Mouse (Mus musculus): Measurements from ENCODE around the gene Slc36a1. TPM values are rescaled to one million over a fixed set of nuclear protein-coding genes. Genes with fewer than 3 reads are reported as not detected.
A peak's percentile ranks its signal among the peaks of the same experiment; 100 is the strongest.

Slc36a1 gene
- polyA plus RNA-seq (2012; rRNA removed), result 17.3 and 73.4 TPM in 2 replicates

GRCm38 (mm10) chr11:55204159-55204596, at the start of gene Slc36a1:
Gene Slc36a1 (plus strand): TSS chr11:55204350.
- peak; percentile 76 for DNase-seq (ENCODE audit: low read depth, low spot score)
- under 1% methylated on average over 31 of the region's 31 CpGs for WGBS

DNA sequence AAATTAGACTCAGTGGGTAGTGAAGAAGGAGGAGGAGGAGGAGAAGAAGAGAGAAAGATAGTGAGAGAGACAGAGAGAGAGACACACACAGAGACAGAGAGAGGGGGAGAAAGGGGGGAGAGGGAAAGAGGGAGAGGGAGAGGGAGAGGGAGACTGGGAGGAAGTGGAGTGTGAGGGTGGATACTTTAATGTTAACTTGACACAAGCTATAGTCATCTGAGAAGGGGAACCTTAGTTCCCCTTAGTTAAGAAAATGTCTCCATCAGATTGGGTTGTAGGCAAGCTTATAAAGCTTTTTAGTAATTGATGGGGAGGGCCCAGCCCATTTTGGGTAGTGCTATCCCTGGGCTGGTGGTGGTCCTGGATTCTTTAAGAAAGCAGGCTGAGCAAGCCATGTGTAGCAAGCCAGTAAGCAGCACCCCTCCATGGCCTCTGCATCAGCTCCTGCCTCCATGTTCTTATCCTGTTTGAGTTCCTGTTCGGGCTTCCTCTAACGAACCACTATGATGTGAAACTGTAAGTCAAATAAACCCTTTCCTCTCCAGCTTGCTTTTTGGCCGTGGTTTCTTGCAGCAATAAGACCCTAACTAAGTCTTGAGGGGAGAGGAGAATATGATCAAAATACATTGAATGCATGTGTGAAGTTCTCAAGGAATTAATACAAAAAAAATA, 49.6 kb upstream of the Slc36a1 start:
- no peak for DNase-seq (ENCODE audit: low read depth, low spot score)
- 35% methylated on average over 3 of the region's 3 CpGs for WGBS

GRCm38 (mm10) chr11:55155070-55155421, 49.1 kb upstream of the Slc36a1 start:
- DNase-seq (ENCODE audit: low read depth, low spot score), result no peak
- 50% methylated on average over 6 of the region's 6 CpGs for WGBS

DNA sequence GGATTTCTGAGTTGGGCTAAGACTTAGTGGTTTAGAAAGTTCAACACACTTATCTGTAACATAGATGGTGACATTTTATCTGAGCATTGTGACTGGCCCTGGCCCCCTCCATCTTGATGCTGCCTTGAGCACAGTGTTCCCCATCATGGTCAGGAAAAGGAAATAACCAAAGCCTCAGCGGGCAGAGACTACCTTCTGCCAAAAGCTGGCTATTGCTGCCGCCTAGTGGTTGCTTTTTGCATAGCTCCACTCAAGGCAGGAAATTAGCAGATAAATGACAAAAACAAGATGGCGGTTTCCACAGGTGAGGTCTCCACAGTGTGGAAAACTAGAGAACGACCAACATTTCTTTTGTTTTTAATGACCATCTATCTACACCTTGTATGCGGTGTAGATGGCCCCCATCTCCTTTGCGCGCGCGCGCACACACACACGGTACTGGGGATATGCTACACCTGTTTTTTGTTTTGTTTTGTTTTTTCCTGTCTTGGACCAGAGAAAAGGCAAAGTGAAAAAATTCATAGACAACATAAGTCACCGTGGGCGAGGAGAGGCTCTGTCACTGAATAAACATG, 45.3 kb upstream of the Slc36a1 start:
- DNase-seq (ENCODE audit: low read depth, low spot score), result peak; percentile 46
- 52% methylated on average over 13 of the region's 13 CpGs for WGBS

DNA sequence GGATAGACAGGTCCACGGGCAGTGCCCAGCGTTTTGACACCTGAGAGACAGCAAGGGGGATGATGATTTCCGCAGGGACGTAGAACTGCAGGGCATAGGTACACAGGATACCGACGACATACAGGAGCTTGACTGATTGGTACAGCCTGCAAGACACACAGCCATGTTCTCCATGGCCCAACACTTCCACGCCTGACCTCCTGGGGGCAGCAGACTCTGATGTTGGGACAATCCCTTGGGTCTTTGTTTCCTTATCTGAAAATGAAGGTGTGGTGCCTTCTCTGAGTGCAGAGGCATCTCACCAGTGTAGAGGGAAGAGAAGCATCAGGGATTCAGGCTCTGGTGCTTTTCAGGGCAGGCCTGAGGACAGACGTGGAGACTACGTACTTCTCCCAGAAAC, 41.5 kb upstream of the Slc36a1 start:
- 54% methylated on average over 9 of the region's 9 CpGs for WGBS
- peak; percentile 29 for DNase-seq (ENCODE audit: low read depth, low spot score)

DNA sequence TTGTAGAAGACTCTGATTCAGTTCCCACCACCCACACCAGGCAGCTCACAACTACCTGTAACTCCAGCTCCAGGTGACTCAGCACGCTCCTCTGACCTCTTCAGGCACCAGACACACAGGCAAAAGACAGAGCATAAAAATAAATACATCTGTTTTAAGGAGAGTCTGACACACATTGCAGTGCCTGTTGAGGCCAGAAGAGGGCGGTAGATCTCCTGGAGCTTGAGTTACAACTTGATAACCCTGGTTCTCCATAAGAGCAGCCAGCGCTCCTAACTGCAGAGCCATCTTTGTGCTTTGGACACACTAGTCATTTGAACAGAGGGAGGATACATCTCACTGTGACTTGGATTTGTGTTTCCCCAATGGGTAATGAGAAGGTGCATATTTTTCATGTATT, 39.4 kb upstream of the Slc36a1 start:
- no peak for DNase-seq (ENCODE audit: low read depth, low spot score)
- 42% methylated on average over 3 of the region's 3 CpGs for WGBS

- DNase-seq (ENCODE audit: low read depth, low spot score), result no peak
- 85% methylated on average over 7 of the region's 7 CpGs for WGBS
Observed at GRCm38 (mm10) chr11:55165748-55166147, 38.4 kb upstream of the Slc36a1 start.

DNA sequence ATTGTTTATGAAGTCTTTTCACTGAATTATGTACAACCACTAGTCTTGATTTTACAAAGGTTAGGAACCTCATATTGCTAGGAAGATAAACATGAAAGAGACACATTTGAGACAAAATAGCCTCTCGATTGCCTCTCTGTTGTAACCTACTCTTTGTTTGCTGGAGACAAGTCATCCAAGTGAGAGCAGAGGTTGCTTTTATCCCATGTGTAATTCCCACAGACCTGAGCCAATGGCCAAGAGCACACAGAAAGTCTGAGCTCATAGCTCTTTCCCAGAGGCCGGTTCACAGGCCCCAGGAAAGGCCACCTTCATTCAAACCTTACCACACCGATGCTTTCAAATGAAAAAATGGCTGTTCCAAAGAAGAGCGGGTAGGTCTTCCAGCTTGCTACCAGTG, 35.6 kb upstream of the Slc36a1 start:
- WGBS, result 76% methylated on average over 4 of the region's 4 CpGs
- DNase-seq (ENCODE audit: low read depth, low spot score), result no peak

GRCm38 (mm10) chr11:55168914-55169313, 35.2 kb upstream of the Slc36a1 start:
- no peak for DNase-seq (ENCODE audit: low read depth, low spot score)
- 86% methylated on average over 6 of the region's 6 CpGs for WGBS

GRCm38 (mm10) chr11:55170501-55170900, 33.6 kb upstream of the Slc36a1 start:
- WGBS, result 62% methylated on average over 4 of the region's 4 CpGs
- no peak for DNase-seq (ENCODE audit: low read depth, low spot score)

DNA sequence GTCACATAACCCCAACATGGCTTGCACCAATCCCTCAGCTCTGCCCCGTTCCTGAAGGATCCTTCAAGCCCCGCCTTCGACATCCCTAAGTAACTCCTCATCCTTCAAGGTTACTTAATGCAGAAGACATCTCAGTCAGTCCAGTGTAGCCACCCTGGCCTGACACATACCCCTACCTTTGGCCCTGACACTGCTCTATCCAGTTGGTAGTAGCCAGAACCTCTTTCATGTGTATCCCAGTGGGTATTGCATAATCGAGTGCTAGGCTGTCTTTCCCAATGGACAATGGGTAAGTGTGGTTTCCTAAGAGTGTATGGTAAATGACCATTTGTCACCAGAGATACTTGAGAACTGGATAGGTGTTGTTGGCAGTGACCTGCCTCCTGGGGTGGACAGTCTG, 25.3 kb upstream of the Slc36a1 start:
- DNase-seq (ENCODE audit: low read depth, low spot score), result no peak
- 77% methylated on average over 4 of the region's 4 CpGs for WGBS

- DNase-seq (ENCODE audit: low read depth, low spot score), result no peak
- 65% methylated on average over 3 of the region's 3 CpGs for WGBS
Observed at GRCm38 (mm10) chr11:55179856-55180255, 24.3 kb upstream of the Slc36a1 start.

DNA sequence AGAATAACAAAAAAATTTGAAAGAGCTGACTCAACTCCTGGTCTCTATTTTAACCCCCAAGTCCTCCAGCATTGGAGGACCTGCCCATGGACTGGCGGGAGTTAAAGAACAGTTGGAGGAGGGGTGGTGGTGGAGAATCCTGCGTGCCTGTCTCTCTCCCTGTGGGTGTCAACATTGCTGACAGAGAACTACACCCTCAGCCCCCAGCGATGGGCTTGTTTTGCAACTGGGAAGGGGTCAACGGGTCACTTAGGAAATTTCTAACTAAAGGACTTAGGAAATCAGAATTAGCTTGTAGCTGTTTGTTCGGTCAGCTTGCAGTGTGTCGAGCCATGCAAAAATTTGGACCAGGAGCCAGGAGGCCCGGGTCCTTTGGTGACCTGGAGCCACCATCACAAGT, 21.0 kb upstream of the Slc36a1 start:
- WGBS, result 46% methylated on average over 7 of the region's 7 CpGs
- DNase-seq (ENCODE audit: low read depth, low spot score), result no peak

- no peak for DNase-seq (ENCODE audit: low read depth, low spot score)
- WGBS, result 83% methylated on average over 5 of the region's 5 CpGs
Observed at GRCm38 (mm10) chr11:55184246-55184645, 19.9 kb upstream of the Slc36a1 start.

GRCm38 (mm10) chr11:55184733-55185291, 19.3 kb upstream of the Slc36a1 start, which contains the start of gene Slc36a2:
Gene Slc36a2 (minus strand): TSS chr11:55185077.
- DNase-seq (ENCODE audit: low read depth, low spot score), result no peak
- 18% methylated on average over 10 of the region's 10 CpGs for WGBS

GRCm38 (mm10) chr11:55187292-55187691, 16.9 kb upstream of the Slc36a1 start:
- WGBS, result 63% methylated on average over 4 of the region's 4 CpGs

DNA sequence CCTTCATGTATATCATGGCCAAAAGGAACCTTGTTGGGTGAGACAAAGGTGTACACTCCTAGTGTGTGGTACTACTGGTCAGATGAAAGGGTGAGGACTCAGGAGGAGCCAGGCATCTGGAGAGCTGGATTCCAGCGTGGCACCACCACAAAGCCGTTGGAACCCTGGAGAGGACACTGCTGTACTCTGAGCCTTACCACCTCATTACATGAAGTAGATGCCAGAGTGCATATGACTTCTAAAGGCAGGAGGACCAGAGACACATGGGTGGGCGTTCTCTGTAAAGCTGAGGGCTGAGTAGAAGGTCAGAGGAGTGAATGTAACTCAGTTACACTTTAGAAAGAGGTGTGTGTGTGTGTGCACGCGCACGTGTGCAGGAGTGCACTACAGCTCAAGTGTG, 16.4 kb upstream of the Slc36a1 start:
- DNase-seq (ENCODE audit: low read depth, low spot score), result no peak
- WGBS, result 83% methylated on average over 6 of the region's 6 CpGs

More at GRCm38 (mm10) chr11:55187292-55187691, 16.9 kb upstream of the Slc36a1 start:
- DNase-seq (ENCODE audit: low read depth, low spot score), result no peak

DNA sequence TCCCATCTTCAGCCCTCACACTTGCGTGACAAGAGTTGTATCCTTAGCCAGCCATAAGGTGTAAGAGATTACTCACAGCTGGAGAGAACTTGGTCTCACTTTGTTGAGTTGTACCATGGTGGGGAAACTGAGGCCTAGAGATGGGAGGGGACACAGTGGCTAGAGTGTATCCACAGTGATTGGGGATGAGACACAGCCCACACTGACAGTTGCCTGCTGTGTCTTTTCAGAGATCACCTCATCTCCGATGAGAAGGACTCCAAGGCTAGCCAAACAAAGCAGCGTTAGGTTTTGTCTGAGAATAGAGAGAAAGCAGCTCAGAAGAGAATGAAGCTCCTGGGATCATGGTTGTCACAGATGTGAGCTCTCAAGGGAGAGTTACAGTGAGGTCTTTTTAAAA, 13.9 kb upstream of the Slc36a1 start:
- DNase-seq (ENCODE audit: low read depth, low spot score), result no peak
- WGBS, result 74% methylated on average over 3 of the region's 3 CpGs

DNA sequence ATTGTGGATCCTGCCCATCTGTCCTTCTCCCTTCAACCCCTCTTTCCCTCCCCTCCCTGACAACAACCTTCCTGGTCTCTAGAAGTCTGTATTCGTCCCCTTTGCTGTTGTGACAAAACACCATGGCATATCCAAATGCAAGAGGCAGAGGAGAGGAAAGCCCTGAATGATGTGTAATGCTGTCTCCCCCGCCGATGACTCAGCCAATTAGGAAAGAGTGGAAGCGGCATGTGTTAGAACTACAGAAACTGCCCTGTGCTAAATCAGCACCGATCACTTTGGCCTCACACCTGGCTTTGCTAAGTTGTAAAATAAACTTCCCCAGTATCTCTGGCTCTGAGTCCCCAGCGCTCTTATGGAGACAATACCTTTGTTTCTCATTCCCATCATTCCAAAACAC, 7.1 kb upstream of the Slc36a1 start:
- no peak for DNase-seq (ENCODE audit: low read depth, low spot score)
- WGBS, result 31% methylated on average over 6 of the region's 6 CpGs

DNA sequence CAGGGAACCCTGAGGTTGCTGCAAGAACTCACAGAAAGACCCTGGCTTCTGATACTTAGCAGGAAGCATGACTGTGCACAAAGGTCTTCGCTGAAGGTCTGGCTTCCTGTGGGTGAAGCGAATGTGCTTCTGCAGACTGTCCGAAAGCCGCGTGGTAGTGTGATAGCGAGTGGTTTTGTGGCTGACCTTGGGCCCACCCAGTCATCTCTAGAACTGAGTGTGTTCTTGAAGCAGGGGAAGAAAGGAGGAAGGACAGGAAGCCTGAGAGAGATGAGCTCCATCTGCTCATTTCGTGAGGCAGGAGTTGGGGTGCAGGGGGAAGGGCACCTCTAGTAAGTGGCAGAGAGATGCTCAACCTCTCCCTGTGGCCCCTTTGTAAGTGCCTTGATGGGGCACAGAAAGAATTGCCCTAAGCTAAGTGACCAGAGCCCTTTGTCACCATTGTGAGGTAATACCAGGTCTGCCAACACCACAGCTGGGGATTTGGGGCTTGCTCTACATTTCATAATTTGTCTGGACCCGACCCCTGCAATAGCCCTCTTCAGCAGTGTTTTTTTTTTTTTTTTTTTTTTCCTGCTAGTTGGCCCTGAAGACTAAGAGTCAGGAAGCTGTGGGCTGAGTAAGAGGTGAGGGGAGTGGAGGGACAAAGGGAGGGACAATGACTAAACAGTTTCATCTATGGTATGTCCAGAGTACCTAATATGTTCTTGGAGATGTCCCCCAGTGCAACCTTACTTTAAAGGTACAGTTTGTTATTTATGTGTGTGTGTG, 6.2 kb upstream of the Slc36a1 start:
- WGBS, result 64% methylated on average over 8 of the region's 8 CpGs

More for the DNA sequence above, 6.2 kb upstream of the Slc36a1 start:
- no peak for DNase-seq (ENCODE audit: low read depth, low spot score)
